Mouse (Mus musculus): ENCODE results near the gene Olfr461.

DNA sequence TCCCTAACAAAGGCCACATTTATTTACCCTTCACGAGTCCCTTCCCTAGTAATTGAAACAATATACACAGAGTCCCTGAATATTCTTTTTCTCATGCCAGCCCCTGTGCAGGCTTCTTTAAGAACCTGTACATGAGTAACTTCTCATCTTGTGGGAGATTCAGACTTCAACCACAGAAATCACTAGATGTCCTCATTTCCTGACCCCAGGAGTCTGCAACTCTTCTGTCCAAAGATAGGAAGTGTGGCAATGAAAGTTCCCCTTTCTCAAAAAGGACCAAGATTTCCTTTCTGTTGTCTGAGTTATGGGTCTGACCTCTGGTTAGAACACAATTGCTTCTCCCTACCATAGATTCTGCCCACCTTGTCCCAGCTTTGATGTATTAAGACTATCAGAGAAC lies 21.5 kb upstream of the Olfr461 start:
- no peak for TF ChIP-seq CTCF (IDR thresholded peaks at IDR 0.05; ENCODE audit: borderline replicate concordance, control insufficient read depth, extremely low read depth, insufficient read depth, low read length, poor library complexity)
- no peak for TF ChIP-seq POLR2A (IDR thresholded peaks at IDR 0.05; ENCODE audit: control insufficient read depth, extremely low read depth, insufficient read depth, low read length, poor library complexity)

Measured in thymus, adult 2 months (tissue).